Mouse (Mus musculus) stomach, postnatal 0 days (tissue): ENCODE results near the gene Padi2. TPM values are rescaled to one million over a fixed set of nuclear protein-coding genes. Genes with fewer than 3 reads are reported as not detected.
A peak's percentile ranks its signal among the peaks of the same experiment; 100 is the strongest.

Experiments
- ATAC-seq: fragments of 200-750 bp; cut with Nextera tagmentation; 2 replicates; pipeline ENCODE4 v1.8.0; 2017; ENCODE audit not compliant: low FRiP score, low TSS enrichment
- DNase-seq: peaks from one replicate; pipeline ENCODE4 v3.0.0-alpha.2; 2016; ENCODE audit warnings: low spot score
- H3K27ac ChIP-seq: fragments of 300-500 bp; sonication (generic); replicated peaks from 2 replicates; pipeline ENCODE4 v1.5.1; 2014; ENCODE audit warnings: mild to moderate bottlenecking, control low read depth
- H3K27me3 ChIP-seq: fragments of 300-500 bp; sonication (generic); 2 replicates; pipeline ENCODE4 v1.6.1; 2014; ENCODE audit warnings: low read length; ENCODE audit not compliant: control insufficient read depth, insufficient read depth
- H3K36me3 ChIP-seq: fragments of 300-500 bp; sonication (generic); 2 replicates; pipeline ENCODE4 v1.6.1; 2014; ENCODE audit warnings: low read length, mixed read lengths; ENCODE audit not compliant: control insufficient read depth, insufficient read depth
- H3K4me1 ChIP-seq: fragments of 300-500 bp; sonication (generic); replicated peaks from 2 replicates; pipeline ENCODE4 v1.6.1; 2014; ENCODE audit warnings: antibody characterized with exemption; ENCODE audit not compliant: control insufficient read depth, insufficient read depth
- H3K4me2 ChIP-seq: fragments of 300-500 bp; sonication (generic); replicated peaks from 2 replicates; pipeline ENCODE4 v1.6.1; 2014; ENCODE audit warnings: low read depth, mild to moderate bottlenecking, control low read depth, moderate library complexity
- H3K4me3 ChIP-seq: fragments of 300-500 bp; sonication (generic); 2 replicates; pipeline ENCODE4 v1.5.1; 2014; ENCODE audit warnings: low read depth, low read length, control low read depth
- H3K9ac ChIP-seq: fragments of 300-500 bp; sonication (generic); 2 replicates; pipeline ENCODE4 v1.6.1; 2014; ENCODE audit warnings: mild to moderate bottlenecking, low read length, control low read depth, mixed read lengths
- H3K9me3 ChIP-seq: fragments of 300-500 bp; sonication (generic); 2 replicates; pipeline ENCODE4 v1.6.1; 2016; ENCODE audit warnings: low read length; ENCODE audit not compliant: control insufficient read depth
- CTCF ChIP-seq: IDR thresholded peaks from 2 replicates; pipeline ENCODE4 v1.5.1; 2016; ENCODE audit warnings: antibody characterized with exemption, low read depth, mild to moderate bottlenecking, moderate library complexity
- EP300 ChIP-seq: optimal IDR thresholded peaks from 2 replicates; pipeline ENCODE3; 2016; ENCODE audit warnings: antibody characterized with exemption
- WGBS: fragments of 180-500 bp; shearing (Covaris S2); extraction: QIAGEN DNeasy Blood & Tissue Kit; methylation state at CpG from one replicate; pipeline ENCODE4 v1.1.7; 2014; 5-methylcytosine and 5-hydroxymethylcytosine counted together
- polyA plus RNA-seq: library from polyadenylated mRNA; unstranded; fragments of >200 nt; fragmentation: Nextera tagmentation; extraction: Ambion mirVana; gene quantifications from 2 replicates; pipeline ENCODE4 v1.2.1, GENCODE M21; 2015

The Padi2 gene
- polyA plus RNA-seq, 1 experiment from 2014 or later = 0.69 TPM

DNA sequence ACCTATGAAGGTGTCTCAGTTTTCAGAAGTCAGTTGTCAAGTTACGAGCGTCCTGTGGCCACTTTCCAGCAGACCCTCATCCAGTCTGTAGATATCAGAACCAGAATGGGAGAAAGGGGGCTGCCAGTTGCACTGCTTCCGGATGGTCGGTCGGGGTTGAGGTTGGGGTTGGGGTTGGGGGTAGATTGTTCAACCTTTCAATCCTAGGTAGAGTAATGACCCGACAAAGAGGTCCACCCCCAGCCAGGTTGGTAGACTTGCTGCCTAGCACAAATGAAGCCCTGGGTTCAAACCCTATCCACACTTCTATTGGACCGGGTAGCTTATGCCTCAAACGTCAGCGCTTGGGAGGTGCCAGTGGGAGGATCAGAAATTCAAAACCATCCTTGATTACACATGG, 27.5 kb upstream of the Padi2 start:
- H3K4me1 ChIP-seq = no peaks in the 10 kb centered on the region
- no peak overlapping the region for H3K4me2 ChIP-seq
- H3K27ac ChIP-seq = no peak overlapping the region
- H3K9me3 ChIP-seq = no peaks in the 10 kb centered on the region
- no peak overlapping the region for H3K9ac ChIP-seq
- DNase-seq = no peak
- TF ChIP-seq CTCF = no peak
- no peak for TF ChIP-seq EP300
- no peaks in the 10 kb centered on the region for H3K36me3 ChIP-seq
- no peak for ATAC-seq
- H3K4me3 ChIP-seq = no peak overlapping the region
- 85% methylated on average over 9 of the region's 9 CpGs for WGBS
- H3K27me3 ChIP-seq = no peaks in the 10 kb centered on the region

DNA sequence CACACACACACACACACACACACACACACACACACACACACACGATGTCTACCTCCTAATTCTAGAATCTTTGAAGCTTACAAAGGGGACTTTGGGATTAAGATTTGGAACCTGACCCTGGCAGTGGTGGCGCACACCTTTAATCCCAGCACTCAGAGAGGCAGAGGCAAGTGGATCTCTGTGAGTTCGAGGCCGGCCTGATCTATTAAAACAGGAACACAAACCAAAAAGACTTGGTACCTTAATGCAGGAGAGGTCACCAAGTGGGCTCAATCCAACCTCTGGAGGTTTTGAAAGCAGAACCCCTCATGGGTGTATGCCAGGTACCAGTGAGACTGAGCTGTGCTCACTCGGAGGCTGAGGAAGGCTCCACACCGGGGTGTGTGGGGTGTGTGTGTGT, 27.0 kb upstream of the Padi2 start:
- Histone ChIP-seq H3K4me1 (no peaks in the 10 kb centered on the region), H3K4me3 (no peak overlapping the region), H3K9me3 (no peaks in the 10 kb centered on the region), H3K9ac (no peak overlapping the region), H3K27me3 (no peaks in the 10 kb centered on the region), H3K4me2 (no peak overlapping the region), H3K36me3 (no peaks in the 10 kb centered on the region), H3K27ac (no peak overlapping the region)
- TF ChIP-seq CTCF = no peak
- TF ChIP-seq EP300 = no peak
- WGBS = 93% methylated on average over 6 of the region's 6 CpGs
- peak; percentile 10 for DNase-seq
- ATAC-seq = no peak

DNA sequence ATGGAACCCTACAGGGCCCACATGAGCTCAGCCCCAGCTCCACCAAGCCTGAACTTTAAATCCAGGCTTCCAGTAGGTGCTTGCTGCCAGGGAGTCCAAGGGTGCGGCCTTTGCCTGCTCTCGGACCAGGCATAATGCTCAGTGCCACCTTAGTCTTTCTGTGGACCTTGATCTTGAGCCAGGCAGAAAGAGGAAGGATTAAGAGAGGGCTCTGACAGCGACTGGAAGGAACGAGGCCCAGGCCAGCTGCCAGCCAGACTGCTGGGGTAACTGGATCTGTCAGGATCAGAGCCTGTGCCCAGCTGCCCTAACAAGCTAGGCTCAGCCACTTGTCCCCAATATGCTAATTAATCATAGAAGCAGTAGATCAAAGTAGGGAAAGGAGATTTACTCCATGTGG, 26.4 kb upstream of the Padi2 start:
- ATAC-seq = peak; percentile 46; the same call in 1 of the 2 replicates
- Histone ChIP-seq H3K4me3 (no peak overlapping the region), H3K4me2 (no peak overlapping the region), H3K9me3 (no peaks in the 10 kb centered on the region), H3K27ac (no peak overlapping the region), H3K36me3 (no peaks in the 10 kb centered on the region), H3K27me3 (no peaks in the 10 kb centered on the region), H3K9ac (no peak overlapping the region), H3K4me1 (no peaks in the 10 kb centered on the region)
- WGBS = 45% methylated on average over 4 of the region's 4 CpGs
- DNase-seq = peak; percentile 26
- TF ChIP-seq CTCF (no peak), EP300 (no peak)

DNA sequence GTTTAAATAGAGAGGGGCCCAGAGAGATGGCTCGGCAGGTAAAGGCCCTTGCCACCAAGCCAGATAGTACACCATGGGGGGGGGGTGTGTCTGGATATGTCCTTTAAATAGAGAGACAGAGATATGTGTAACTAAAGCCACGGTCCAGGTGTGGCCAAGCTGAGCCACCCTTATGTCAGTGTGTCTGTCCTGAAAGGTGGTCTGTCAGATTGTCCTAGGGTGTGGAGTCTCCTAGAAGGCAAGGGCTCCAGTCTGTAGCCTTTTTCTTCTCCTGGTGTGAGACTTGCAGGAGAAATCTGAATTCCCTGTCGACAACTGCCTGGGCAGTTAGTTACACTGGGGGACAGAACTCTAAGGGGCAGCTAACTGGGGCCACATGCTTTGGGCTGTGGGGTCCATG, 25.9 kb upstream of the Padi2 start:
- no peak overlapping the region for H3K27ac ChIP-seq
- no peaks in the 10 kb centered on the region for H3K36me3 ChIP-seq
- no peak overlapping the region for H3K4me2 ChIP-seq
- no peaks in the 10 kb centered on the region for H3K9me3 ChIP-seq
- H3K4me1 ChIP-seq = no peaks in the 10 kb centered on the region
- H3K27me3 ChIP-seq = no peaks in the 10 kb centered on the region
- no peak overlapping the region for H3K9ac ChIP-seq
- WGBS = 74% methylated on average over 3 of the region's 3 CpGs
- TF ChIP-seq EP300 = no peak
- TF ChIP-seq CTCF = no peak
- no peak overlapping the region for H3K4me3 ChIP-seq
- DNase-seq (peak; percentile 10), ATAC-seq (no peak)

DNA sequence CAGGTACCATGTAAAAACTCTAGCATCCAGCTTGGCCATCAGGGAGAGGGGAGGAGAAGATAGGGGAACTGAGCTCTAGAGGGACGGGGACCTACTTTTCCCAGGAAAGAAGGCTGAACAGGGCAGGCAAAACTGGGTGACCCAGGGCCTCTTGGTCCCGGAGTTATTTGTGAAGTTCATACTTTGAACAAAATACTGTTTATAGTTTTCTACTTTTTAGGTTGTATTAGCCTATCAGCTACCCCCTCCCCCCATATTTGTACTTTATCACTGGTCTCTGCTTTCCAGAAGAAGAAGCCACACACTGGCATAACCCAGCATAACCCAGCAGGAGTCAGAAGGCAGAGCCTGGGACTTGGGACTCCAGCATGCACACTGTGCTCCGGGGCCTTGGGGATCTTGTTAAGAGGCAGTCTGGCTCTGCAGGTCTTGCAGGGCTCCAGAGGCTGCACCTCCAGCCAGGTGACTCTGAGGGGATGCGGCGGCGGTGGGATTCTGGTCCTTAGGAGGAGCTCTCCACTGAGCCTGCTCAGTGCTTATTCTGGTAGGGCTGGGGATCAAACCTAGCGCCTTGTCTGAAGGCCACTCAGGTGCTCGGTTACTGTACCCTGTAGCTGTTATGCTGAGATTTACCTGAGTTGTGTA, 25.0 kb upstream of the Padi2 start:
- Histone ChIP-seq H3K9me3 (no peaks in the 10 kb centered on the region), H3K36me3 (no peaks in the 10 kb centered on the region), H3K9ac (no peak overlapping the region), H3K27ac (no peak overlapping the region), H3K4me1 (no peaks in the 10 kb centered on the region), H3K4me3 (no peak overlapping the region), H3K27me3 (no peaks in the 10 kb centered on the region), H3K4me2 (no peak overlapping the region)
- no peak for TF ChIP-seq CTCF
- no peak for TF ChIP-seq EP300
- 84% methylated on average over 8 of the region's 8 CpGs for WGBS
- ATAC-seq (no peak), DNase-seq (peak; percentile 10)

DNA sequence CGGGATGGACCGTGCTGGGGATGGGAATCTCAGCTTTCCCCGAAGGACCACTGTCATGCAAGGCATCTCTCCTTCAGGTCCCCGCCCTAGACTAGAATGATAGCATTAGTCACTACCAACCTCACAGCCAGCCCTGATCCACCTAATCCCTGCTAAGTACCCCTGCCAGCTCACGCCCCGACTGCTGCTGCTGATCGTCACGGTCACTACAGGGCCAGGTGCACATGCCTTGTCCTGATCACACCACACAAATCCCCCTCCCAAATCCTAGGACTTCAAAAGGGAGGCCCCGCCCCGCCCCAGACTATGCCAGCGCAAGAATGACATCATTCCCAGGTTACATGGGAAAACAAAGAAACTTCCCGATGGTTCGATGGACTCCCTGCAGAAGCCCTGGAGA, 24.4 kb upstream of the Padi2 start:
- Histone ChIP-seq H3K4me3 (no peak overlapping the region), H3K9ac (no peak overlapping the region), H3K27ac (no peak overlapping the region), H3K27me3 (no peaks in the 10 kb centered on the region), H3K4me2 (no peak overlapping the region), H3K9me3 (no peaks in the 10 kb centered on the region), H3K36me3 (no peaks in the 10 kb centered on the region), H3K4me1 (no peaks in the 10 kb centered on the region)
- 80% methylated on average over 13 of the region's 13 CpGs for WGBS
- ATAC-seq (no peak; the same call in 1 of the 2 replicates), DNase-seq (peak; percentile 11)
- no peak for TF ChIP-seq EP300
- TF ChIP-seq CTCF = no peak
